Mouse (Mus musculus) forebrain, embryonic 16.5 days (tissue): ENCODE measurements around the gene Psg26. TPM values are rescaled to one million over a fixed set of nuclear protein-coding genes. Genes with fewer than 3 reads are reported as not detected.
"Not testable (repeated sequence)": the region's sequence is repeated elsewhere in the genome, so short reads cannot be mapped to it uniquely, and the experiment has no call there.

Experiments
- ATAC-seq: fragments of 200-750 bp; cut with Nextera tagmentation; 2 replicates; pipeline ENCODE4 v1.8.0; 2017; ENCODE audit warnings: mild to moderate bottlenecking, moderate library complexity
- H3K27ac ChIP-seq: fragments of 300-500 bp; sonication (generic); 2 replicates; pipeline ENCODE4 v1.5.1; 2014; ENCODE audit warnings: low read length, control low read depth
- H3K27me3 ChIP-seq: fragments of 300-500 bp; sonication (generic); replicated peaks from 2 replicates; pipeline ENCODE4 v1.6.1; 2014; ENCODE audit warnings: low read length; ENCODE audit not compliant: control insufficient read depth, insufficient read depth
- H3K36me3 ChIP-seq: fragments of 300-500 bp; sonication (generic); 2 replicates; pipeline ENCODE4 v1.6.1; 2014; ENCODE audit not compliant: control insufficient read depth, insufficient read depth
- H3K4me1 ChIP-seq: fragments of 300-500 bp; sonication (generic); replicated peaks from 2 replicates; pipeline ENCODE4 v1.6.1; 2014; ENCODE audit warnings: low read length; ENCODE audit not compliant: control insufficient read depth, insufficient read depth
- H3K4me2 ChIP-seq: fragments of 300-500 bp; sonication (generic); 2 replicates; pipeline ENCODE4 v1.6.1; 2014; ENCODE audit warnings: mild to moderate bottlenecking, low read length, control low read depth
- H3K4me3 ChIP-seq: fragments of 300-500 bp; sonication (generic); replicated peaks from 2 replicates; pipeline ENCODE4 v1.5.1; 2014; ENCODE audit warnings: mild to moderate bottlenecking, low read length, control low read depth
- H3K9ac ChIP-seq: fragments of 300-500 bp; sonication (generic); replicated peaks from 2 replicates; pipeline ENCODE4 v1.6.1; 2014; ENCODE audit warnings: low read depth, low read length, control low read depth
- H3K9me3 ChIP-seq: fragments of 300-500 bp; sonication (generic); 2 replicates; pipeline ENCODE4 v1.6.1; 2016; ENCODE audit warnings: low read length; ENCODE audit not compliant: control insufficient read depth
- WGBS: fragments of 180-500 bp; shearing (Covaris S2); extraction: QIAGEN DNeasy Blood & Tissue Kit; methylation state at CpG from one replicate; pipeline ENCODE4 v1.1.7; 2014; 5-methylcytosine and 5-hydroxymethylcytosine counted together
- polyA plus RNA-seq: library from polyadenylated mRNA; unstranded; fragments of >200 nt; fragmentation: Nextera tagmentation; extraction: Ambion mirVana; gene quantifications from 2 replicates; pipeline ENCODE4 v1.2.1, GENCODE M21; 2015

The Psg26 gene
- not detected in 2 replicates for polyA plus RNA-seq

DNA sequence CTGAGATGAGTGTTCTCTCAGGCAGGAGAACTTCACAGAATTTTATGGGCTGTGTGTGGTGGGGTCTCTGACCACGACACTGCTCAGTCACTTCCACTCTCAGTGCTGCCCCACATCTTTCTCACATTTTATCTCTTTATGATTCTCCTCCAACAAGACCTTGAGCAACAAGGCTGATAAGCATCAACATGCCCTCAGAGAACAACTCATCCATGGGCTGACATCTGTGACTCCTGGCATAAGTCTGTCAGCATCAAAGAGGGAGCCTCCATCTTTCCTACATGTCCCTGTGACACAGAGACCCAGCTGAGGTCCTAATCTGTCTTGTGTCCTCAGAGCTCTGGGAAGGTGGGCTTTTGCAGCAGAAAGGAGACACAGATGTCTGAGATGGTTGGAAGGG is at the start of gene Psg26:
Psg26 (minus strand) TSS at position 101 of the 400 bp plus-strand sequence.
- H3K27me3 ChIP-seq = no peaks in the 10 kb centered on the region
- H3K9ac ChIP-seq = no peak within 1 kb of the TSS
- no peak within 1 kb of the TSS for H3K27ac ChIP-seq
- 64% methylated on average over 1 of the region's 1 CpGs for WGBS
- no peak within 1 kb of the TSS for H3K4me2 ChIP-seq
- H3K4me1 ChIP-seq = no peaks in the 10 kb centered on the region
- peaks cover 8% of the 10 kb centered on the region; the same call in 1 of the 2 replicates for H3K9me3 ChIP-seq
- ATAC-seq = no peak
- H3K4me3 ChIP-seq = no peak within 1 kb of the TSS
- H3K36me3 ChIP-seq = no peaks in the 10 kb centered on the region

GRCm38 (mm10) chr7:18533420-18533819 is 49.4 kb upstream of the Psg26 start:
- H3K4me3 ChIP-seq = no peak overlapping the region
- H3K9me3 ChIP-seq = no peaks in the 10 kb centered on the region
- no peak for ATAC-seq
- no peak overlapping the region for H3K27ac ChIP-seq
- H3K4me1 ChIP-seq = no peaks in the 10 kb centered on the region
- 53% methylated on average over 3 of the region's 3 CpGs for WGBS
- H3K4me2 ChIP-seq = no peak overlapping the region
- no peak overlapping the region for H3K9ac ChIP-seq
- no peaks in the 10 kb centered on the region for H3K36me3 ChIP-seq
- no peaks in the 10 kb centered on the region for H3K27me3 ChIP-seq

GRCm38 (mm10) chr7:18532169-18532568 is 48.2 kb upstream of the Psg26 start, which contains the start of gene Psg25:
Gene Psg25, minus strand, starts transcription at chr7:18532269.
- H3K4me2 ChIP-seq = no peak within 1 kb of the TSS
- H3K36me3 ChIP-seq = no peaks in the 10 kb centered on the region
- 94% methylated on average over 1 of the region's 1 CpGs for WGBS
- no peaks in the 10 kb centered on the region for H3K27me3 ChIP-seq
- ATAC-seq = no peak
- H3K9ac ChIP-seq = no peak within 1 kb of the TSS
- H3K27ac ChIP-seq = no peak within 1 kb of the TSS
- no peaks in the 10 kb centered on the region for H3K9me3 ChIP-seq
- H3K4me1 ChIP-seq = no peaks in the 10 kb centered on the region
- H3K4me3 ChIP-seq = no peak within 1 kb of the TSS

GRCm38 (mm10) chr7:18524668-18525067 is 40.7 kb upstream of the Psg26 start:
- Histone ChIP-seq H3K4me2 (no peak overlapping the region), H3K36me3 (no peaks in the 10 kb centered on the region), H3K9me3 (0 out of 2 replicates have a peak, but pooled peaks cover 2% of the 10 kb centered on the region), H3K4me3 (no peak overlapping the region), H3K9ac (no peak overlapping the region), H3K4me1 (no peaks in the 10 kb centered on the region), H3K27ac (no peak overlapping the region), H3K27me3 (no peaks in the 10 kb centered on the region)
- WGBS = 96% methylated on average over 8 of the region's 8 CpGs
- ATAC-seq = no peak

- H3K9ac ChIP-seq, H3K4me1 ChIP-seq, H3K36me3 ChIP-seq, H3K4me2 ChIP-seq, H3K9me3 ChIP-seq, H3K27ac ChIP-seq, H3K4me3 ChIP-seq, ATAC-seq, H3K27me3 ChIP-seq: not testable (repeated sequence)
These were observed 28.9 kb upstream of the Psg26 start for GRCm38 (mm10) chr7:18512848-18513247.

GRCm38 (mm10) chr7:18512417-18512816 is 28.4 kb upstream of the Psg26 start:
- not testable (repeated sequence) for H3K36me3 ChIP-seq, H3K27ac ChIP-seq, H3K27me3 ChIP-seq, H3K9ac ChIP-seq, H3K4me1 ChIP-seq, ATAC-seq, H3K4me2 ChIP-seq, H3K9me3 ChIP-seq, H3K4me3 ChIP-seq
- WGBS = 67% methylated on average over 2 of the region's 2 CpGs

DNA sequence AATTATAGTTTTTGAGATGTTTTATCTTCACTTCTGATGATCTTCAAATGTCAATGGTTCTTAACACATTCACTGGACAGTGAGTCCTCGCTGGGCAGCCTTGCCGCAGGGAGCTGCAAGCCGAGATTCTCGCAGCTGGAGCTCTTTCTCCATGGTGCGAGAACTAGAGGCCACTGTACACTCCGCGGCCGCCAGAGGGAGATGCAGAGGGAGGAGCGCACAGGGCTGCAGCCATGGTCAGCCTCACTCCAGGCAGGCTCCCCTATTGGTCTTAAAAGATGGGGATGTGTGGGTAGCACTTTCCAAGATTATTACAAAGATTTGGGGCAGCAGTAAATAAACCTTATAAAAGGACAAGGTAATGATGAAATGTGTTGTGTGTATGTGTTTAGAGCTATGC is 27.5 kb upstream of the Psg26 start:
- 20% methylated on average over 9 of the region's 9 CpGs for WGBS
- no peak overlapping the region for H3K4me3 ChIP-seq
- H3K9ac ChIP-seq = no peak overlapping the region
- H3K27ac ChIP-seq = no peak overlapping the region
- H3K9me3 ChIP-seq = no peaks in the 10 kb centered on the region
- no peaks in the 10 kb centered on the region for H3K27me3 ChIP-seq
- H3K36me3 ChIP-seq = no peaks in the 10 kb centered on the region
- H3K4me1 ChIP-seq = no peaks in the 10 kb centered on the region
- no peak overlapping the region for H3K4me2 ChIP-seq
- no peak for ATAC-seq

- WGBS = 87% methylated on average over 2 of the region's 2 CpGs
- not testable (repeated sequence) for H3K4me2 ChIP-seq, H3K27ac ChIP-seq, H3K36me3 ChIP-seq, ATAC-seq, H3K4me1 ChIP-seq, H3K9ac ChIP-seq, H3K27me3 ChIP-seq, H3K4me3 ChIP-seq
- H3K9me3 ChIP-seq = 0 out of 2 replicates have a peak, but pooled peaks cover 10% of the 10 kb centered on the region
These were observed 52.0 kb downstream of the Psg26 start, which contains the start of gene Psg28 for GRCm38 (mm10) chr7:18431941-18432340. Gene Psg28, minus strand, starts transcription at chr7:18432041.
